Mouse (Mus musculus) heart, embryonic 12.5 days (tissue): ENCODE results near the gene Tmtc1. TPM values are rescaled to one million over a fixed set of nuclear protein-coding genes. Genes with fewer than 3 reads are reported as not detected.

Experiments used
- ATAC-seq: fragments of 200-750 bp; cut with Nextera tagmentation; 2 replicates; pipeline ENCODE4 v1.8.0; 2017; ENCODE audit warnings: moderate TSS enrichment, moderate library complexity; ENCODE audit not compliant: insufficient number of reproducible peaks, low FRiP score
- H3K27ac ChIP-seq: fragments of 300-500 bp; sonication (generic); 2 replicates; pipeline ENCODE4 v1.5.1; 2016; ENCODE audit warnings: mild to moderate bottlenecking, moderate library complexity; ENCODE audit not compliant: poor library complexity, severe bottlenecking
- H3K27me3 ChIP-seq: fragments of 300-500 bp; sonication (generic); replicated peaks from 2 replicates; pipeline ENCODE4 v1.6.1; 2016; ENCODE audit warnings: mild to moderate bottlenecking, moderate library complexity
- H3K36me3 ChIP-seq: fragments of 300-500 bp; sonication (generic); 2 replicates; pipeline ENCODE4 v1.6.1; 2016; ENCODE audit warnings: mild to moderate bottlenecking, moderate library complexity
- H3K4me1 ChIP-seq: fragments of 300-500 bp; sonication (generic); replicated peaks from 2 replicates; pipeline ENCODE4 v1.6.1; 2016; ENCODE audit warnings: mild to moderate bottlenecking
- H3K4me2 ChIP-seq: fragments of 300-500 bp; sonication (generic); 2 replicates; pipeline ENCODE4 v1.6.1; 2016; ENCODE audit warnings: mild to moderate bottlenecking, moderate library complexity
- H3K4me3 ChIP-seq: fragments of 300-500 bp; sonication (generic); 2 replicates; pipeline ENCODE4 v1.5.1; 2016; ENCODE audit warnings: mild to moderate bottlenecking
- H3K9ac ChIP-seq: fragments of 300-500 bp; sonication (generic); 2 replicates; pipeline ENCODE4 v1.6.1; 2016; ENCODE audit warnings: mild to moderate bottlenecking, moderate library complexity
- H3K9me3 ChIP-seq: fragments of 300-500 bp; sonication (generic); replicated peaks from 2 replicates; pipeline ENCODE4 v1.6.1; 2016; ENCODE audit warnings: mild to moderate bottlenecking, moderate library complexity
- WGBS: fragments of 180-500 bp; shearing (Covaris S2); methylation state at CpG from one replicate; pipeline ENCODE4 v1.1.7; 2016; 5-methylcytosine and 5-hydroxymethylcytosine counted together
- polyA plus RNA-seq: library from polyadenylated mRNA; unstranded; fragments of >200 nt; fragmentation: Nextera tagmentation; extraction: Ambion mirVana; gene quantifications from 2 replicates; pipeline ENCODE4 v1.2.1, GENCODE M21; 2016

Tmtc1 gene
- polyA plus RNA-seq, 1 experiment from 2014 or later = 3.4 TPM

DNA sequence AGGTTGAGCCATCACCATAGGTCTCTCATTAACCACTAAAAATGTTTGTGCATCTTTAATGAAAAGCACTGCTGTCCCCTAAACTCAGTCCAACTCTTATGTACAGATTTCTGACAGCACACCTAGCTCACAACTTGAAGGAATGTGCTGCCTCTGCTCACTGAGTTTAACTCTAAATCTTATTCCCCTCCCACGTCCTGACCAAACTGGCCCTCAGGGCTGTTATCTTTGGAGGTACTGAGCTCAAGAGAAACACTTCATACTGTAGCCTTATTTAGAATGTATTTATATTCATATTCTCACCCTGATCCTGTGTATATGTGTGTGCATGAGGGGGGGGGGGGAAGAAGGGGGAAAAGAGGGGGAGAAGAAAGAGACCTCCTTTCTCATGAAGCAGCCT lies 236.7 kb downstream of the Tmtc1 start:
- no peak overlapping the region for H3K9ac ChIP-seq
- no peak overlapping the region for H3K4me3 ChIP-seq
- H3K36me3 ChIP-seq = peaks cover 25% of the 10 kb centered on the region
- H3K4me1 ChIP-seq = peaks cover 8% of the 10 kb centered on the region
- no peaks in the 10 kb centered on the region for H3K27me3 ChIP-seq
- no peak for ATAC-seq
- H3K27ac ChIP-seq = no peak overlapping the region
- 30% methylated on average over 1 of the region's 1 CpGs for WGBS
- no peak overlapping the region for H3K4me2 ChIP-seq
- no peaks in the 10 kb centered on the region for H3K9me3 ChIP-seq

- H3K36me3 ChIP-seq = peaks cover 40% of the 10 kb centered on the region
- H3K9me3 ChIP-seq = no peaks in the 10 kb centered on the region
- no peak overlapping the region for H3K27ac ChIP-seq
- peaks cover 8% of the 10 kb centered on the region; the same call in 1 of the 2 replicates for H3K4me1 ChIP-seq
- no peak overlapping the region for H3K4me2 ChIP-seq
- H3K4me3 ChIP-seq = no peak overlapping the region
- no peaks in the 10 kb centered on the region for H3K27me3 ChIP-seq
- no peak for ATAC-seq
- WGBS = 77% methylated on average over 1 of the region's 1 CpGs
- H3K9ac ChIP-seq = no peak overlapping the region
Measured at GRCm38 (mm10) chr6:148205134-148205533, 239.1 kb downstream of the Tmtc1 start.

- Histone ChIP-seq H3K36me3 (peaks cover 59% of the 10 kb centered on the region), H3K4me3 (no peak overlapping the region), H3K9me3 (no peaks in the 10 kb centered on the region), H3K27ac (no peak overlapping the region), H3K4me2 (no peak overlapping the region), H3K4me1 (no peaks in the 10 kb centered on the region), H3K9ac (no peak overlapping the region), H3K27me3 (no peaks in the 10 kb centered on the region)
- 87% methylated on average over 3 of the region's 3 CpGs for WGBS
- no peak for ATAC-seq
Measured at GRCm38 (mm10) chr6:148199729-148200128, 244.5 kb downstream of the Tmtc1 start.

GRCm38 (mm10) chr6:148199177-148199576 lies 245.0 kb downstream of the Tmtc1 start:
- Histone ChIP-seq H3K4me3 (no peak overlapping the region), H3K9ac (no peak overlapping the region), H3K9me3 (no peaks in the 10 kb centered on the region), H3K27ac (no peak overlapping the region), H3K4me2 (no peak overlapping the region), H3K4me1 (no peaks in the 10 kb centered on the region), H3K27me3 (no peaks in the 10 kb centered on the region), H3K36me3 (peaks cover 63% of the 10 kb centered on the region)
- ATAC-seq = no peak
- 82% methylated on average over 2 of the region's 2 CpGs for WGBS

GRCm38 (mm10) chr6:148193972-148194701 lies 250.1 kb downstream of the Tmtc1 start:
- Histone ChIP-seq H3K27me3 (no peaks in the 10 kb centered on the region), H3K9me3 (no peaks in the 10 kb centered on the region), H3K9ac (no peak overlapping the region), H3K4me3 (no peak overlapping the region), H3K27ac (no peak overlapping the region), H3K4me1 (no peaks in the 10 kb centered on the region), H3K36me3 (peaks cover 62% of the 10 kb centered on the region), H3K4me2 (no peak overlapping the region)
- WGBS = 78% methylated on average over 6 of the region's 6 CpGs
- ATAC-seq = no peak

GRCm38 (mm10) chr6:148185694-148186093 lies 258.5 kb downstream of the Tmtc1 start:
- H3K4me2 ChIP-seq = no peak overlapping the region
- no peak overlapping the region for H3K27ac ChIP-seq
- H3K4me1 ChIP-seq = no peaks in the 10 kb centered on the region
- peaks cover 78% of the 10 kb centered on the region for H3K36me3 ChIP-seq
- no peak overlapping the region for H3K4me3 ChIP-seq
- WGBS = 93% methylated on average over 1 of the region's 1 CpGs
- H3K27me3 ChIP-seq = no peaks in the 10 kb centered on the region
- H3K9ac ChIP-seq = no peak overlapping the region
- no peak for ATAC-seq
- no peaks in the 10 kb centered on the region for H3K9me3 ChIP-seq

Other genes starting within 250 kb of the Tmtc1 start
- gene Ergic2, start 232.0 kb downstream of the Tmtc1 start, polyA plus RNA-seq = 181 and 183 TPM in 2 replicates